ENCODE assay signal across 8 mouse cellular contexts in genomic region chr7:19023357-19023814, GRCm38 (mm10). TPM values are rescaled to one million over a fixed set of nuclear protein-coding genes. Genes with fewer than 3 reads are reported as not detected.
DNase-seq lines count a peak whose midpoint lies in the region; ATAC-seq and TF ChIP-seq lines count a peak whose summit lies in the region.

Gene Foxa3, minus strand, starts transcription at chr7:19023538.

- WGBS in intestine, postnatal 0 days: 2% methylated on average over 30 of the region's 30 CpGs
- WGBS in liver, postnatal 0 days (ENCODE audit: insufficient replicate concordance): 2% methylated on average over 29 of the region's 30 CpGs
- 6% methylated on average over 28 of the region's 30 CpGs for WGBS in neural tube, embryonic 15.5 days

- TF ChIP-seq EP300 in liver, postnatal 0 days (IDR thresholded peaks at IDR 0.05; ENCODE audit: low read depth): no peak; the same call in 1 of the 2 replicates

- intact Hi-C loops in heart, postnatal 25 days (cut with DNase I): loop anchor here (2.0 kb wide), 1 partner anchor 15 kb away; no protein-coding TSS in a partner anchor

- peak within 1 kb of the TSS; percentile 85 for H3K4me2 ChIP-seq in intestine, postnatal 0 days (replicated peaks; ENCODE audit: low read depth)
- H3K4me2 ChIP-seq in liver, postnatal 0 days (ENCODE audit: low read depth, low read length): peak within 1 kb of the TSS; percentile 98
- peak within 1 kb of the TSS; percentile 85 for H3K4me2 ChIP-seq in neural tube, embryonic 15.5 days

- peaks cover 9% of the 10 kb centered on the region; the same call in 1 of the 2 replicates for H3K27me3 ChIP-seq in intestine, postnatal 0 days (replicated peaks; ENCODE audit: control insufficient read depth, insufficient read depth, low read length)
- H3K27me3 ChIP-seq in liver, postnatal 0 days (ENCODE audit: insufficient read depth, low read length): peaks cover 16% of the 10 kb centered on the region
- peaks cover 37% of the 10 kb centered on the region for H3K27me3 ChIP-seq in neural tube, embryonic 15.5 days (replicated peaks)

- no peaks in the 10 kb centered on the region for H3K36me3 ChIP-seq in intestine, postnatal 0 days (ENCODE audit: control insufficient read depth, insufficient read depth)
- H3K36me3 ChIP-seq in liver, postnatal 0 days (replicated peaks; ENCODE audit: insufficient read depth, low read length): no peaks in the 10 kb centered on the region
- no peaks in the 10 kb centered on the region for H3K36me3 ChIP-seq in neural tube, embryonic 15.5 days

- peak; percentile 67 for TF ChIP-seq CTCF in intestine, postnatal 0 days (IDR thresholded peaks at IDR 0.05; ENCODE audit: low read depth)
- peak; percentile 64 for TF ChIP-seq CTCF in liver, postnatal 0 days (IDR thresholded peaks at IDR 0.05; ENCODE audit: low read depth)

- H3K4me1 ChIP-seq in intestine, postnatal 0 days (replicated peaks; ENCODE audit: control insufficient read depth, insufficient read depth, low read length): peaks cover 6% of the 10 kb centered on the region; the same call in 1 of the 2 replicates
- H3K4me1 ChIP-seq in liver, postnatal 0 days (ENCODE audit: insufficient read depth): peaks cover 24% of the 10 kb centered on the region
- H3K4me1 ChIP-seq in neural tube, embryonic 15.5 days: peaks cover 27% of the 10 kb centered on the region

- H3K9me3 ChIP-seq in intestine, postnatal 0 days (ENCODE audit: control insufficient read depth): no peaks in the 10 kb centered on the region
- H3K9me3 ChIP-seq in liver, postnatal 0 days (ENCODE audit: low read length): no peaks in the 10 kb centered on the region
- no peaks in the 10 kb centered on the region for H3K9me3 ChIP-seq in neural tube, embryonic 15.5 days (replicated peaks)

- peak within 1 kb of the TSS; percentile 83 for H3K4me3 ChIP-seq in intestine, postnatal 0 days (ENCODE audit: low read depth, low read length)
- peak within 1 kb of the TSS; percentile 100 for H3K4me3 ChIP-seq in liver, postnatal 0 days (ENCODE audit: low read depth, low read length)
- peak within 1 kb of the TSS; percentile 88 for H3K4me3 ChIP-seq in neural tube, embryonic 15.5 days (replicated peaks)

- peak within 1 kb of the TSS; percentile 23; the same call in 1 of the 2 replicates for H3K27ac ChIP-seq in intestine, postnatal 0 days (ENCODE audit: low read depth, low read length)
- H3K27ac ChIP-seq in liver, postnatal 0 days (ENCODE audit: low read depth): peak within 1 kb of the TSS; percentile 87
- peak within 1 kb of the TSS; percentile 75 for H3K27ac ChIP-seq in neural tube, embryonic 15.5 days (replicated peaks)

- peak within 1 kb of the TSS; percentile 79 for H3K9ac ChIP-seq in intestine, postnatal 0 days (ENCODE audit: low read depth, low read length)
- peak within 1 kb of the TSS; percentile 97 for H3K9ac ChIP-seq in liver, postnatal 0 days (replicated peaks)
- H3K9ac ChIP-seq in neural tube, embryonic 15.5 days (replicated peaks): peak within 1 kb of the TSS; percentile 86

- peak; percentile 60 for ATAC-seq in intestine, postnatal 0 days
- ATAC-seq in liver, postnatal 0 days: peak; percentile 65
- peak; percentile 43 for ATAC-seq in neural tube, embryonic 15.5 days (ENCODE audit: low FRiP score)

- peak; percentile 47 to 51 for DNase-seq in heart, adult 18-20 months
- no peak for DNase-seq in heart, postnatal 25 days (ENCODE audit: low spot score)
- DNase-seq in cerebellum, adult 9-10 months: peak; percentile 80
- DNase-seq in gastrocnemius, postnatal 4 days (ENCODE audit: low spot score in 2 of 2): peak; percentile 37
- DNase-seq in liver, postnatal 0 days: peak; percentile 83
- DNase-seq in right cerebral cortex, postnatal 4 days: no peak

RNA-seq across cellular contexts. Expression of gene Foxa3, which starts in this region (rescaled TPM):
- total RNA-seq in heart, adult 18-20 months (2021): not detected
- total RNA-seq in heart, postnatal 25 days (2021): not detected
- total RNA-seq in gastrocnemius, postnatal 4 days (2021): under 1 TPM in 1 of 2 experiments, not detected in 1; 0.13 TPM
- polyA plus RNA-seq in intestine, postnatal 0 days (2015; fragmentation: Nextera tagmentation; extraction: Ambion mirVana): 11.8 and 12.4 TPM in 2 replicates
- polyA plus RNA-seq in liver, postnatal 0 days (2015; fragmentation: Nextera tagmentation; extraction: Ambion mirVana): 61.0 and 84.0 TPM in 2 replicates
- 0.31 and 1.3 TPM in 2 replicates for polyA plus RNA-seq in neural tube, embryonic 15.5 days (2015; fragmentation: Nextera tagmentation; extraction: Ambion mirVana)

Comparison
In these comparisons a context has a peak if more than half of its experiments do, and no peak if none do; other contexts are left out.
1. Peak in DNase-seq in heart, adult 18-20 months; RNA of the gene not detected or under 1 TPM.
2. Peak in DNase-seq in gastrocnemius, postnatal 4 days; RNA of the gene not detected or under 1 TPM.
3. DNase-seq: peak in cerebellum, adult 9-10 months (single experiment) and liver, postnatal 0 days (single experiment); none in heart, postnatal 25 days (single experiment) and right cerebral cortex, postnatal 4 days (single experiment).
4. H3K27ac ChIP-seq: peak in every context shown above with its lines; median percentile 87 in liver, postnatal 0 days; 75 in neural tube, embryonic 15.5 days; 23 in intestine, postnatal 0 days.
5. Peak in every context shown above with its lines, with median percentiles within 50 percentile points of each other: ATAC-seq, H3K4me2 ChIP-seq, H3K4me3 ChIP-seq and H3K9ac ChIP-seq.